Mouse (Mus musculus): Measurements from ENCODE around the gene Ksr1. TPM values are rescaled to one million over a fixed set of nuclear protein-coding genes. Genes with fewer than 3 reads are reported as not detected.

Ksr1 gene
- polyA plus RNA-seq, 1 experiment from 2014 or later = 3.2 TPM

GRCm38 (mm10) chr11:79182881-79183280, 36.7 kb upstream of the Ksr1 start:
- Histone ChIP-seq H3K4me1 (ENCODE audit: control insufficient read depth, insufficient read depth, low read length) (peaks cover 4% of the 10 kb centered on the region; the same call in 1 of the 2 replicates), H3K27ac (ENCODE audit: low read length) (no peak overlapping the region), H3K4me3 (replicated peaks; ENCODE audit: low read length) (no peak overlapping the region), H3K27me3 (ENCODE audit: control insufficient read depth, insufficient read depth, low read length) (no peaks in the 10 kb centered on the region), H3K9ac (ENCODE audit: low read length) (no peak overlapping the region), H3K4me2 (ENCODE audit: low read depth, low read length) (no peak overlapping the region), H3K36me3 (ENCODE audit: control insufficient read depth, insufficient read depth, low read length) (no peaks in the 10 kb centered on the region), H3K9me3 (replicated peaks; ENCODE audit: control insufficient read depth, low read length) (no peaks in the 10 kb centered on the region)
- no peak; the same call in 1 of the 2 replicates for ATAC-seq (ENCODE audit: insufficient read depth, low FRiP score)
- WGBS = 57% methylated on average over 12 of the region's 12 CpGs

GRCm38 (mm10) chr11:79181914-79182313, 35.7 kb upstream of the Ksr1 start:
- no peak overlapping the region for H3K4me3 ChIP-seq (replicated peaks; ENCODE audit: low read length)
- no peak overlapping the region for H3K4me2 ChIP-seq (ENCODE audit: low read depth, low read length)
- no peaks in the 10 kb centered on the region for H3K9me3 ChIP-seq (replicated peaks; ENCODE audit: control insufficient read depth, low read length)
- peaks cover 4% of the 10 kb centered on the region; the same call in 1 of the 2 replicates for H3K4me1 ChIP-seq (ENCODE audit: control insufficient read depth, insufficient read depth, low read length)
- H3K36me3 ChIP-seq (ENCODE audit: control insufficient read depth, insufficient read depth, low read length) = no peaks in the 10 kb centered on the region
- H3K9ac ChIP-seq (ENCODE audit: low read length) = no peak overlapping the region
- no peak for ATAC-seq (ENCODE audit: insufficient read depth, low FRiP score)
- no peak overlapping the region for H3K27ac ChIP-seq (ENCODE audit: low read length)
- WGBS = 88% methylated on average over 4 of the region's 4 CpGs
- no peaks in the 10 kb centered on the region for H3K27me3 ChIP-seq (ENCODE audit: control insufficient read depth, insufficient read depth, low read length)

GRCm38 (mm10) chr11:79176687-79177086, 30.5 kb upstream of the Ksr1 start:
- WGBS = 78% methylated on average over 3 of the region's 3 CpGs
- no peaks in the 10 kb centered on the region for H3K4me1 ChIP-seq (ENCODE audit: control insufficient read depth, insufficient read depth, low read length)
- no peak overlapping the region for H3K27ac ChIP-seq (ENCODE audit: low read length)
- no peak overlapping the region for H3K4me3 ChIP-seq (replicated peaks; ENCODE audit: low read length)
- no peaks in the 10 kb centered on the region for H3K27me3 ChIP-seq (ENCODE audit: control insufficient read depth, insufficient read depth, low read length)
- H3K36me3 ChIP-seq (ENCODE audit: control insufficient read depth, insufficient read depth, low read length) = no peaks in the 10 kb centered on the region
- no peak overlapping the region for H3K4me2 ChIP-seq (ENCODE audit: low read depth, low read length)
- no peak for ATAC-seq (ENCODE audit: insufficient read depth, low FRiP score)
- no peaks in the 10 kb centered on the region for H3K9me3 ChIP-seq (replicated peaks; ENCODE audit: control insufficient read depth, low read length)
- no peak overlapping the region for H3K9ac ChIP-seq (ENCODE audit: low read length)

GRCm38 (mm10) chr11:79172054-79172453, 25.8 kb upstream of the Ksr1 start:
- no peaks in the 10 kb centered on the region for H3K27me3 ChIP-seq (ENCODE audit: control insufficient read depth, insufficient read depth, low read length)
- no peak for ATAC-seq (ENCODE audit: insufficient read depth, low FRiP score)
- no peaks in the 10 kb centered on the region for H3K9me3 ChIP-seq (replicated peaks; ENCODE audit: control insufficient read depth, low read length)
- no peak overlapping the region for H3K27ac ChIP-seq (ENCODE audit: low read length)
- no peaks in the 10 kb centered on the region for H3K4me1 ChIP-seq (ENCODE audit: control insufficient read depth, insufficient read depth, low read length)
- WGBS = 79% methylated on average over 7 of the region's 7 CpGs
- no peak overlapping the region for H3K4me2 ChIP-seq (ENCODE audit: low read depth, low read length)
- H3K36me3 ChIP-seq (ENCODE audit: control insufficient read depth, insufficient read depth, low read length) = no peaks in the 10 kb centered on the region
- no peak overlapping the region for H3K4me3 ChIP-seq (replicated peaks; ENCODE audit: low read length)
- no peak overlapping the region for H3K9ac ChIP-seq (ENCODE audit: low read length)

- H3K4me3 ChIP-seq (replicated peaks; ENCODE audit: low read length) = no peak overlapping the region
- WGBS = 80% methylated on average over 4 of the region's 4 CpGs
- H3K36me3 ChIP-seq (ENCODE audit: control insufficient read depth, insufficient read depth, low read length) = no peaks in the 10 kb centered on the region
- no peak overlapping the region for H3K27ac ChIP-seq (ENCODE audit: low read length)
- H3K9me3 ChIP-seq (replicated peaks; ENCODE audit: control insufficient read depth, low read length) = no peaks in the 10 kb centered on the region
- no peaks in the 10 kb centered on the region for H3K4me1 ChIP-seq (ENCODE audit: control insufficient read depth, insufficient read depth, low read length)
- H3K4me2 ChIP-seq (ENCODE audit: low read depth, low read length) = no peak overlapping the region
- no peak overlapping the region for H3K9ac ChIP-seq (ENCODE audit: low read length)
- no peaks in the 10 kb centered on the region for H3K27me3 ChIP-seq (ENCODE audit: control insufficient read depth, insufficient read depth, low read length)
- ATAC-seq (ENCODE audit: insufficient read depth, low FRiP score) = no peak
Measured at GRCm38 (mm10) chr11:79166582-79167300, 20.5 kb upstream of the Ksr1 start.

- Histone ChIP-seq H3K4me3 (replicated peaks; ENCODE audit: low read length) (no peak overlapping the region), H3K9me3 (replicated peaks; ENCODE audit: control insufficient read depth, low read length) (no peaks in the 10 kb centered on the region), H3K9ac (ENCODE audit: low read length) (no peak overlapping the region), H3K27me3 (ENCODE audit: control insufficient read depth, insufficient read depth, low read length) (no peaks in the 10 kb centered on the region), H3K27ac (ENCODE audit: low read length) (no peak overlapping the region), H3K4me1 (ENCODE audit: control insufficient read depth, insufficient read depth, low read length) (no peaks in the 10 kb centered on the region), H3K4me2 (ENCODE audit: low read depth, low read length) (no peak overlapping the region), H3K36me3 (ENCODE audit: control insufficient read depth, insufficient read depth, low read length) (no peaks in the 10 kb centered on the region)
- 82% methylated on average over 6 of the region's 6 CpGs for WGBS
- no peak for ATAC-seq (ENCODE audit: insufficient read depth, low FRiP score)
Measured at GRCm38 (mm10) chr11:79161077-79161758, 15.0 kb upstream of the Ksr1 start.

GRCm38 (mm10) chr11:79160127-79160526, 13.9 kb upstream of the Ksr1 start:
- Histone ChIP-seq H3K4me3 (replicated peaks; ENCODE audit: low read length) (no peak overlapping the region), H3K4me1 (ENCODE audit: control insufficient read depth, insufficient read depth, low read length) (no peaks in the 10 kb centered on the region), H3K9ac (ENCODE audit: low read length) (no peak overlapping the region), H3K27ac (ENCODE audit: low read length) (no peak overlapping the region), H3K9me3 (replicated peaks; ENCODE audit: control insufficient read depth, low read length) (no peaks in the 10 kb centered on the region), H3K4me2 (ENCODE audit: low read depth, low read length) (no peak overlapping the region), H3K27me3 (ENCODE audit: control insufficient read depth, insufficient read depth, low read length) (no peaks in the 10 kb centered on the region), H3K36me3 (ENCODE audit: control insufficient read depth, insufficient read depth, low read length) (no peaks in the 10 kb centered on the region)
- 83% methylated on average over 6 of the region's 6 CpGs for WGBS
- no peak for ATAC-seq (ENCODE audit: insufficient read depth, low FRiP score)

GRCm38 (mm10) chr11:79157729-79158128, 11.5 kb upstream of the Ksr1 start:
- Histone ChIP-seq H3K27me3 (ENCODE audit: control insufficient read depth, insufficient read depth, low read length) (no peaks in the 10 kb centered on the region), H3K36me3 (ENCODE audit: control insufficient read depth, insufficient read depth, low read length) (no peaks in the 10 kb centered on the region), H3K4me3 (replicated peaks; ENCODE audit: low read length) (no peak overlapping the region), H3K4me1 (ENCODE audit: control insufficient read depth, insufficient read depth, low read length) (no peaks in the 10 kb centered on the region), H3K4me2 (ENCODE audit: low read depth, low read length) (no peak overlapping the region), H3K27ac (ENCODE audit: low read length) (no peak overlapping the region), H3K9me3 (replicated peaks; ENCODE audit: control insufficient read depth, low read length) (no peaks in the 10 kb centered on the region), H3K9ac (ENCODE audit: low read length) (no peak overlapping the region)
- ATAC-seq (ENCODE audit: insufficient read depth, low FRiP score) = 0 out of 2 replicates have a peak, but pooled peaks have one; percentile 37
- WGBS = 64% methylated on average over 4 of the region's 4 CpGs

GRCm38 (mm10) chr11:79155348-79155747, 9.1 kb upstream of the Ksr1 start:
- no peak overlapping the region for H3K27ac ChIP-seq (ENCODE audit: low read length)
- no peaks in the 10 kb centered on the region for H3K27me3 ChIP-seq (ENCODE audit: control insufficient read depth, insufficient read depth, low read length)
- no peak overlapping the region for H3K4me2 ChIP-seq (ENCODE audit: low read depth, low read length)
- no peak overlapping the region for H3K9ac ChIP-seq (ENCODE audit: low read length)
- 65% methylated on average over 6 of the region's 6 CpGs for WGBS
- H3K36me3 ChIP-seq (ENCODE audit: control insufficient read depth, insufficient read depth, low read length) = no peaks in the 10 kb centered on the region
- no peaks in the 10 kb centered on the region for H3K9me3 ChIP-seq (replicated peaks; ENCODE audit: control insufficient read depth, low read length)
- no peak for ATAC-seq (ENCODE audit: insufficient read depth, low FRiP score)
- no peak overlapping the region for H3K4me3 ChIP-seq (replicated peaks; ENCODE audit: low read length)
- H3K4me1 ChIP-seq (ENCODE audit: control insufficient read depth, insufficient read depth, low read length) = no peaks in the 10 kb centered on the region

Data from stomach, embryonic 16.5 days (tissue).